Mouse (Mus musculus): ENCODE results near the gene Tcaim. TPM values are rescaled to one million over a fixed set of nuclear protein-coding genes. Genes with fewer than 3 reads are reported as not detected.

The Tcaim gene
- polyA plus RNA-seq, 1 experiment from 2014 or later: 3.2 TPM

DNA sequence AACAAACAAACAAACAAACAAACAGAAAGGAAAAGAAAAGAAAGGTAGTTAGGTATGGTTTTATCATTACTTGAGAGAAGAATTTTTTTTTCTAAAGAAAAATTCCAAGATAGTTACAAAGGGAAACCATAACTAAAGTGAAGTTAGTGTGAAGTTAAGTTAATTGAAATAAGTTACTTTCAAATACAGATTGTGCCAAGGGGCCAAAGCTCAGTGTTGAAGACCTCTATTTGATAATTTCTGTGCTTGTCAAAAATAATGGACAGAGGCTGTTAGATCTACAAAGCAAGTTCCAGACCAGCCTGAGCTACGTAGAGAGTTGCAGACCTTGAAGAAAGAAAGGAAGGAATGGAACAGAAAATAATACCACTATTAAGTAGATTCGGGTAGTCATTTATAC, 1.8 kb downstream of the Tcaim start:
- H3K4me3 ChIP-seq (ENCODE audit: low read depth, low read length): no peak overlapping the region
- 89% methylated on average over 2 of the region's 2 CpGs for WGBS
- peaks cover 17% of the 10 kb centered on the region; the same call in 1 of the 2 replicates for H3K36me3 ChIP-seq (ENCODE audit: control insufficient read depth, insufficient read depth)
- TF ChIP-seq CTCF (IDR thresholded peaks at IDR 0.05; ENCODE audit: low read depth): no peak
- no peak overlapping the region for H3K9ac ChIP-seq (ENCODE audit: low read depth, low read length)
- no peak overlapping the region for H3K27ac ChIP-seq (ENCODE audit: low read depth, low read length)
- no peak for ATAC-seq
- no peak overlapping the region for H3K4me2 ChIP-seq (replicated peaks; ENCODE audit: low read depth)
- no peaks in the 10 kb centered on the region for H3K9me3 ChIP-seq (ENCODE audit: control insufficient read depth)
- H3K27me3 ChIP-seq (replicated peaks; ENCODE audit: control insufficient read depth, insufficient read depth, low read length): no peaks in the 10 kb centered on the region
- H3K4me1 ChIP-seq (replicated peaks; ENCODE audit: control insufficient read depth, insufficient read depth, low read length): peaks cover 3% of the 10 kb centered on the region; the same call in 1 of the 2 replicates

DNA sequence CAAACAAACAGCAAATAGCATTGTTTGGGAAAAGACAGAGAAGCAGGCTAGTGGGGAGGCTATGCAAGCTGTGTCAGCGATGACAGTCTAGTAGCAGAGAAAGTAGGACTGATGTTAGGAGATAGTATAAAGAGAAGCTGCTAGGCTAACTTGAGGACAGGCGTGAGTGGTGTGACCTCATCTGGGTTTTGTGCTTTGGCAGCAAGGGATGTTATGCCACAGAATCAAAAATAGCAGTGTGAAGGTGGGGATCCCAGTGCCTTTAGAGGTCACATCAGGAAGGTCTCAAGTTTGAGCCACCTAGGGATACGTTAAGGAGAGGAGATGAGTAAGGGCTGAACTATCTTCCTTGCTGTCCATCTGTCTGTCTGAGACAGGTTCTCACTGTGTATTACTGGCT, 4.9 kb downstream of the Tcaim start:
- no peak overlapping the region for H3K4me3 ChIP-seq (ENCODE audit: low read depth, low read length)
- peaks cover 17% of the 10 kb centered on the region; the same call in 1 of the 2 replicates for H3K36me3 ChIP-seq (ENCODE audit: control insufficient read depth, insufficient read depth)
- no peak overlapping the region for H3K27ac ChIP-seq (ENCODE audit: low read depth, low read length)
- no peaks in the 10 kb centered on the region for H3K27me3 ChIP-seq (replicated peaks; ENCODE audit: control insufficient read depth, insufficient read depth, low read length)
- no peak for TF ChIP-seq CTCF (IDR thresholded peaks at IDR 0.05; ENCODE audit: low read depth)
- no peak for ATAC-seq
- WGBS: 97% methylated on average over 3 of the region's 3 CpGs
- H3K4me1 ChIP-seq (replicated peaks; ENCODE audit: control insufficient read depth, insufficient read depth, low read length): peaks cover 3% of the 10 kb centered on the region; the same call in 1 of the 2 replicates
- no peaks in the 10 kb centered on the region for H3K9me3 ChIP-seq (ENCODE audit: control insufficient read depth)
- no peak overlapping the region for H3K4me2 ChIP-seq (replicated peaks; ENCODE audit: low read depth)
- no peak overlapping the region for H3K9ac ChIP-seq (ENCODE audit: low read depth, low read length)

DNA sequence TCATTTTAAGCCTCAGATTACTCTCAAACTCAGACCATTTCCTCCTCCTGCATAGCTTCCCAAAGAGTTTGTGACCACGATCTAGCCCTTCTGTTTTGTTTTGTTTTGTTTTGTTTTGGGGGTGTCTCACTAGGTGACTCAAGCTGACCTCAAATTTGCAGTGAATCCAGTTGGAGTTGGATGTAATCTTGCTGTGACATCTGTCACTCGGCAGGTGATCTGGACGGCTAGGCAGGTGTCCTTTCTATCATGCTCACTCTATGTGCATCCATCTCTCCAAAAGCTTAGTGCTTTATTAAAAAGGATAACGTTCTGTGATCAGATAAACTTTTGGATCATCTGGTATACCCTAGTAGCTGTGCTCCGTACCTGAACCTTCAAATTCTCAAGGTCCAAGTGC, 7.0 kb downstream of the Tcaim start:
- peaks cover 17% of the 10 kb centered on the region; the same call in 1 of the 2 replicates for H3K36me3 ChIP-seq (ENCODE audit: control insufficient read depth, insufficient read depth)
- no peak overlapping the region for H3K27ac ChIP-seq (ENCODE audit: low read depth, low read length)
- no peaks in the 10 kb centered on the region for H3K4me1 ChIP-seq (replicated peaks; ENCODE audit: control insufficient read depth, insufficient read depth, low read length)
- H3K9ac ChIP-seq (ENCODE audit: low read depth, low read length): no peak overlapping the region
- H3K4me3 ChIP-seq (ENCODE audit: low read depth, low read length): no peak overlapping the region
- no peak for TF ChIP-seq CTCF (IDR thresholded peaks at IDR 0.05; ENCODE audit: low read depth)
- no peak overlapping the region for H3K4me2 ChIP-seq (replicated peaks; ENCODE audit: low read depth)
- ATAC-seq: no peak
- WGBS: 86% methylated on average over 5 of the region's 5 CpGs
- no peaks in the 10 kb centered on the region for H3K27me3 ChIP-seq (replicated peaks; ENCODE audit: control insufficient read depth, insufficient read depth, low read length)
- no peaks in the 10 kb centered on the region for H3K9me3 ChIP-seq (ENCODE audit: control insufficient read depth)

DNA sequence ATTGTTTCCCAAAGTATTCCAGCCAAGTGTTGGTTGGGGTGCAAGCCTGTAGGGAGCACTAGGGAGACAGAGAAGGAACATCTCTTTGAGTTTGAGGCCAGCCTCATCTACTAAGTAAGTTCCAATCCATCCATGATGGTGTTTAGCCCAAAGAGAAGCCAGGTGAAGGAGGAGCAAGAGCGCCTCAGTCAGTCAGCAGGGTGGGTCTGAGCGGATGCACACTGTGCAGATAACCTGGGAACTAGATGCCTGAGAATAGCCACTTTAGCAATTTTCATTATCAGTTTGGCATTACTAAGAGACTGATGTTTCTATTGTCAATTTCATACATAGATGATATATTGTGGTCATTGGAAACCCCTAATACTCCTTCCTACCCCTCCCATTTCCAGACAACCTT, 9.4 kb downstream of the Tcaim start:
- 53% methylated on average over 2 of the region's 2 CpGs for WGBS
- peak; percentile 19 for TF ChIP-seq CTCF (IDR thresholded peaks at IDR 0.05; ENCODE audit: low read depth)
- Histone ChIP-seq H3K9ac (ENCODE audit: low read depth, low read length) (no peak overlapping the region), H3K9me3 (ENCODE audit: control insufficient read depth) (no peaks in the 10 kb centered on the region), H3K4me2 (replicated peaks; ENCODE audit: low read depth) (no peak overlapping the region), H3K27me3 (replicated peaks; ENCODE audit: control insufficient read depth, insufficient read depth, low read length) (no peaks in the 10 kb centered on the region), H3K27ac (ENCODE audit: low read depth, low read length) (no peak overlapping the region), H3K4me3 (ENCODE audit: low read depth, low read length) (no peak overlapping the region), H3K36me3 (ENCODE audit: control insufficient read depth, insufficient read depth) (peaks cover 16% of the 10 kb centered on the region; the same call in 1 of the 2 replicates), H3K4me1 (replicated peaks; ENCODE audit: control insufficient read depth, insufficient read depth, low read length) (no peaks in the 10 kb centered on the region)
- no peak; the same call in 1 of the 2 replicates for ATAC-seq

DNA sequence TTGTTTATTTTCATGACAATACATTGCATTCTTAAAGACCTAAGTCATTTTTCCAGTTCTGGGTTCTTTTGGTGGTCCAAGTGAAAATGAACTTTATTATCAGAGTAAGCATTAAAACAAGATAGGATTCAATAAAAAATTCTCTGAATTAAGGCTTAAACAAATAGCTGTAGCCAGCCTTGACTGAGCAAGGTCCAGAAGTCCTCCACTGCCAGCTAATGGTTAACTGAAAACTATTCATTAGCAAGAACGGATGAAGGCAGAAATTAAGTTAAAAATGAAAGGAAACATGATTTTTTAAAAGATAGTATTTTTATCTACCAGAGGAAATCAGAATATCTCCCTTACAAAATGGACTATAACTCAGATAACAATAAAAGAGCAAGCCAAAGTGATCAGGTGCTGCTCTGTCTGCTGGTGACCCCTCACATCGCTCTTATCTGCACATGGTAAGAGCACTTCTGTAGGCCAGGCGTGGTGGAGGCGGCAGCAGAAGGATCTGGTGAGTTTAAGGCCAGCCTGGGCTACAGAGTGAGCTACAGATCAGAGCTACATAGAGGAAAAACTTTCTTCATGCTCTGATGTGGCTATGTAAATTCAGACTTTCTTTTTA, 10.0 kb downstream of the Tcaim start:
- H3K4me3 ChIP-seq (ENCODE audit: low read depth, low read length): no peak overlapping the region
- H3K9ac ChIP-seq (ENCODE audit: low read depth, low read length): no peak overlapping the region
- H3K4me2 ChIP-seq (replicated peaks; ENCODE audit: low read depth): no peak overlapping the region
- no peaks in the 10 kb centered on the region for H3K27me3 ChIP-seq (replicated peaks; ENCODE audit: control insufficient read depth, insufficient read depth, low read length)
- H3K4me1 ChIP-seq (replicated peaks; ENCODE audit: control insufficient read depth, insufficient read depth, low read length): no peaks in the 10 kb centered on the region
- peak; percentile 79 for ATAC-seq
- peaks cover 17% of the 10 kb centered on the region for H3K36me3 ChIP-seq (ENCODE audit: control insufficient read depth, insufficient read depth)
- no peak for TF ChIP-seq CTCF (IDR thresholded peaks at IDR 0.05; ENCODE audit: low read depth)
- H3K27ac ChIP-seq (ENCODE audit: low read depth, low read length): 0 out of 2 replicates have a peak overlapping the region, but pooled peaks have one; percentile 22
- WGBS: 39% methylated on average over 4 of the region's 4 CpGs
- no peaks in the 10 kb centered on the region for H3K9me3 ChIP-seq (ENCODE audit: control insufficient read depth)

- no peaks in the 10 kb centered on the region for H3K9me3 ChIP-seq (ENCODE audit: control insufficient read depth)
- WGBS: 42% methylated on average over 5 of the region's 5 CpGs
- H3K9ac ChIP-seq (ENCODE audit: low read depth, low read length): no peak overlapping the region
- no peaks in the 10 kb centered on the region for H3K4me1 ChIP-seq (replicated peaks; ENCODE audit: control insufficient read depth, insufficient read depth, low read length)
- H3K27me3 ChIP-seq (replicated peaks; ENCODE audit: control insufficient read depth, insufficient read depth, low read length): no peaks in the 10 kb centered on the region
- peaks cover 37% of the 10 kb centered on the region for H3K36me3 ChIP-seq (ENCODE audit: control insufficient read depth, insufficient read depth)
- TF ChIP-seq CTCF (IDR thresholded peaks at IDR 0.05; ENCODE audit: low read depth): no peak
- no peak overlapping the region for H3K4me2 ChIP-seq (replicated peaks; ENCODE audit: low read depth)
- ATAC-seq: peak; percentile 90
- H3K4me3 ChIP-seq (ENCODE audit: low read depth, low read length): no peak overlapping the region
- no peak overlapping the region for H3K27ac ChIP-seq (ENCODE audit: low read depth, low read length)
These were observed 18.2 kb downstream of the Tcaim start for GRCm38 (mm10) chr9:122823374-122824017.

Measured in intestine, postnatal 0 days (tissue).